Mouse (Mus musculus): Measurements from ENCODE around the gene Rprd1b. TPM values are rescaled to one million over a fixed set of nuclear protein-coding genes. Genes with fewer than 3 reads are reported as not detected.

Gene Rprd1b
- total and polyA plus RNA-seq, 2 experiments from 2014 or later, result 20.5 to 20.8 TPM

- Histone ChIP-seq H3K4me2 (ENCODE audit: low read depth, low read length, poor library complexity, severe bottlenecking) (no peak overlapping the region), H3K4me3 (ENCODE audit: low read depth, low read length) (no peak overlapping the region), H3K9me3 (ENCODE audit: low read length) (no peaks in the 10 kb centered on the region), H3K9ac (replicated peaks; ENCODE audit: low read length, poor library complexity, severe bottlenecking) (no peak overlapping the region), H3K36me3 (ENCODE audit: insufficient read depth, low read length) (no peaks in the 10 kb centered on the region), H3K27ac (ENCODE audit: low read depth, low read length) (no peak overlapping the region), H3K27me3 (ENCODE audit: insufficient read depth, low read length) (no peaks in the 10 kb centered on the region), H3K4me1 (ENCODE audit: insufficient read depth, low read length) (no peaks in the 10 kb centered on the region)
- TF ChIP-seq CTCF (IDR thresholded peaks at IDR 0.05), result no peak
- DNase-seq (ENCODE audit: low spot score) (no peak), ATAC-seq (ENCODE audit: low FRiP score) (no peak)
- 79% methylated on average over 6 of the region's 6 CpGs for WGBS
Observed at GRCm38 (mm10) chr2:158133050-158133449, 104.8 kb downstream of the Rprd1b start.

DNA sequence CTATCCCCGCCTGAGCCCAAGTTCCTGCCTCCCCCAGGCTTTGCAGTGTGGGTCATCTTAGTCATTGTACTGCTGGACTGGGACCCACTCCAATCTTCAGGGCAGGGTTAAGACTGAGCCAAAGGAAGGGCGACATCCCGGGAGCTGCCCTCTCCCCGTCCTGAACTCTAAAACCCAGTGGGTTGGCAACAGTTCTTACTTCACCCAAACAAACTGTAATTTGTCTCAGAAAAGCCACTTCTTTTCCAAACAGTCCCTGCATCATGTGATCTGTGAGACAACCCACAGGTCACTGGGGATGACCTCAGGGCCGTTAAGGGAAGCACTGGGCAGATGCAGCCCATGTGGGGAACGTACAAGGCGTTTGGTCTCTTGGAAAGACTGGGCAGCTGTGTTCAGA lies 107.9 kb downstream of the Rprd1b start:
- ATAC-seq (ENCODE audit: low FRiP score) (no peak), DNase-seq (ENCODE audit: low spot score) (no peak)
- Histone ChIP-seq H3K27ac (ENCODE audit: low read depth, low read length) (no peak overlapping the region), H3K4me3 (ENCODE audit: low read depth, low read length) (no peak overlapping the region), H3K9ac (replicated peaks; ENCODE audit: low read length, poor library complexity, severe bottlenecking) (no peak overlapping the region), H3K27me3 (ENCODE audit: insufficient read depth, low read length) (no peaks in the 10 kb centered on the region), H3K9me3 (ENCODE audit: low read length) (no peaks in the 10 kb centered on the region), H3K4me2 (ENCODE audit: low read depth, low read length, poor library complexity, severe bottlenecking) (no peak overlapping the region), H3K36me3 (ENCODE audit: insufficient read depth, low read length) (no peaks in the 10 kb centered on the region; the same call in 1 of the 2 replicates), H3K4me1 (ENCODE audit: insufficient read depth, low read length) (no peaks in the 10 kb centered on the region)
- WGBS, result 67% methylated on average over 7 of the region's 7 CpGs
- no peak for TF ChIP-seq CTCF (IDR thresholded peaks at IDR 0.05)

- Histone ChIP-seq H3K27ac (ENCODE audit: low read depth, low read length) (no peak overlapping the region), H3K4me2 (ENCODE audit: low read depth, low read length, poor library complexity, severe bottlenecking) (no peak overlapping the region), H3K36me3 (ENCODE audit: insufficient read depth, low read length) (no peaks in the 10 kb centered on the region; the same call in 1 of the 2 replicates), H3K9me3 (ENCODE audit: low read length) (no peaks in the 10 kb centered on the region), H3K27me3 (ENCODE audit: insufficient read depth, low read length) (no peaks in the 10 kb centered on the region), H3K4me3 (ENCODE audit: low read depth, low read length) (no peak overlapping the region), H3K9ac (replicated peaks; ENCODE audit: low read length, poor library complexity, severe bottlenecking) (no peak overlapping the region), H3K4me1 (ENCODE audit: insufficient read depth, low read length) (no peaks in the 10 kb centered on the region)
- 92% methylated on average over 12 of the region's 12 CpGs for WGBS
- ATAC-seq (ENCODE audit: low FRiP score) (no peak), DNase-seq (ENCODE audit: low spot score) (no peak)
- no peak for TF ChIP-seq CTCF (IDR thresholded peaks at IDR 0.05)
Observed at GRCm38 (mm10) chr2:158137771-158138170, 109.5 kb downstream of the Rprd1b start.

GRCm38 (mm10) chr2:158138778-158139177 lies 110.5 kb downstream of the Rprd1b start:
- DNase-seq (ENCODE audit: low spot score) (no peak), ATAC-seq (ENCODE audit: low FRiP score) (no peak)
- H3K9ac ChIP-seq (replicated peaks; ENCODE audit: low read length, poor library complexity, severe bottlenecking), result no peak overlapping the region
- H3K36me3 ChIP-seq (ENCODE audit: insufficient read depth, low read length), result no peaks in the 10 kb centered on the region; the same call in 1 of the 2 replicates
- H3K4me3 ChIP-seq (ENCODE audit: low read depth, low read length), result no peak overlapping the region
- H3K9me3 ChIP-seq (ENCODE audit: low read length), result no peaks in the 10 kb centered on the region
- no peaks in the 10 kb centered on the region for H3K4me1 ChIP-seq (ENCODE audit: insufficient read depth, low read length)
- H3K4me2 ChIP-seq (ENCODE audit: low read depth, low read length, poor library complexity, severe bottlenecking), result no peak overlapping the region
- H3K27ac ChIP-seq (ENCODE audit: low read depth, low read length), result no peak overlapping the region
- WGBS, result 94% methylated on average over 9 of the region's 9 CpGs
- H3K27me3 ChIP-seq (ENCODE audit: insufficient read depth, low read length), result no peaks in the 10 kb centered on the region
- no peak for TF ChIP-seq CTCF (IDR thresholded peaks at IDR 0.05)

- Histone ChIP-seq H3K4me2 (ENCODE audit: low read depth, low read length, poor library complexity, severe bottlenecking) (no peak overlapping the region), H3K9me3 (ENCODE audit: low read length) (no peaks in the 10 kb centered on the region), H3K4me3 (ENCODE audit: low read depth, low read length) (no peak overlapping the region), H3K27ac (ENCODE audit: low read depth, low read length) (no peak overlapping the region), H3K36me3 (ENCODE audit: insufficient read depth, low read length) (no peaks in the 10 kb centered on the region; the same call in 1 of the 2 replicates), H3K9ac (replicated peaks; ENCODE audit: low read length, poor library complexity, severe bottlenecking) (no peak overlapping the region), H3K4me1 (ENCODE audit: insufficient read depth, low read length) (no peaks in the 10 kb centered on the region), H3K27me3 (ENCODE audit: insufficient read depth, low read length) (no peaks in the 10 kb centered on the region)
- DNase-seq (ENCODE audit: low spot score), result peak; percentile 71
- TF ChIP-seq CTCF (IDR thresholded peaks at IDR 0.05), result no peak
- 42% methylated on average over 7 of the region's 7 CpGs for WGBS
- ATAC-seq (ENCODE audit: low FRiP score), result no peak
Observed at GRCm38 (mm10) chr2:158139628-158140027, 111.3 kb downstream of the Rprd1b start.

GRCm38 (mm10) chr2:158140664-158141063 lies 112.4 kb downstream of the Rprd1b start:
- Histone ChIP-seq H3K36me3 (ENCODE audit: insufficient read depth, low read length) (no peaks in the 10 kb centered on the region; the same call in 1 of the 2 replicates), H3K4me2 (ENCODE audit: low read depth, low read length, poor library complexity, severe bottlenecking) (no peak overlapping the region), H3K27me3 (ENCODE audit: insufficient read depth, low read length) (peaks cover under 1% of the 10 kb centered on the region; the same call in 1 of the 2 replicates), H3K4me3 (ENCODE audit: low read depth, low read length) (no peak overlapping the region), H3K9me3 (ENCODE audit: low read length) (no peaks in the 10 kb centered on the region), H3K27ac (ENCODE audit: low read depth, low read length) (no peak overlapping the region), H3K4me1 (ENCODE audit: insufficient read depth, low read length) (no peaks in the 10 kb centered on the region), H3K9ac (replicated peaks; ENCODE audit: low read length, poor library complexity, severe bottlenecking) (no peak overlapping the region)
- no peak for ATAC-seq (ENCODE audit: low FRiP score)
- no peak for DNase-seq (ENCODE audit: low spot score)
- 89% methylated on average over 5 of the region's 5 CpGs for WGBS
- TF ChIP-seq CTCF (IDR thresholded peaks at IDR 0.05), result no peak

Data from midbrain, postnatal 0 days (tissue).